Mouse (Mus musculus) heart, adult 8-10 months (tissue): ENCODE measurements at regions not wholly inside any gene's neighbourhood (a gene's known extent, or its start where the extent isn't known, plus 50 kb on each side); places are given as distances from the start of the nearest gene placed in this dataset.
A peak's percentile ranks its signal among the peaks of the same experiment; 100 is the strongest.

Experiments used
- DNase-seq: peaks from one replicate; pipeline ENCODE4 v3.0.0; 2022; ENCODE audit warnings: low spot score

DNA sequence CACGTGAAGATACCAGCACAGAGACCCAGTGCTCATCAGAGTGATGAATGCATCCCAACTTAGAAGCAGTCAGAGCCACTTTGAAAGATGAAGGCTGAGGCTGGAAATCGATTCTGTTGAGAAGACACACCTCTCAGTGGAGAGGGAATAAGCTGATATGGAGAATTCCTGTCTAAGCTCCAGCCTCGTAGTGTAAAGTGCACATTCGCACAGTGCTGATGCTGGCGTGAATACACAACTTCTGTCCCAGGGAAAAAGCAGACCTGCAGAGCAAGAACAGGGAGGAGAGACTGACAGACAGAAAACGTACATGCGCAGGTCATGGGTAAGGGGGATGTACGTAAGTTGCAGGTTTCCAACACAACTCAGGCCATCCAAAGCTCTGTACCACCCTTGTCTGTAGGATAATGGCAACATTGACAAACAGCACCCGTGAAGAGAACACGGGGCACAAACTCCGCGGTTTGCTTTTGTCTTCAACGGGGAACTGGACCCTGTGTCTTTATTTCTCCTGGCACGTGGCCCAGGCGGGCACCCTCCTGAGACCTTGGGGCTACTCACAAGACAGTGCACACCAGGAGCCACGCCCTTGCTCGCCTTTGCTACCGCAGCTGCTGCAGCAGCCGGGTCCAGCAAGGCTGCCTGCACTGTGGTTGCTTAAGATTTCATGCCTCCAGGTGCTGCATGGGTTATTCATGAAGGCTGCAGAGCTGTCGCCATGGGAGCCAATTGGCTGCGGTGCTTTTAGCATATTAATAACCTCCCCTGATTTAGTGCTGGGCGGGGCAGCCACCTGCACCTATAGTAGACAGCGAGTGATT, 434.3 kb downstream of the Cmpk2 start:
- DNase-seq: no peak

GRCm38 (mm10) chr12:26891190-26891589, 422.2 kb downstream of the Cmpk2 start:
- DNase-seq: no peak

GRCm38 (mm10) chr12:26886635-26887014, 417.6 kb downstream of the Cmpk2 start:
- DNase-seq: no peak

- DNase-seq: peak; percentile 1
Observed at GRCm38 (mm10) chr12:26885831-26886634, 417.0 kb downstream of the Cmpk2 start.

GRCm38 (mm10) chr12:26885083-26885482, 416.1 kb downstream of the Cmpk2 start:
- DNase-seq: no peak

DNA sequence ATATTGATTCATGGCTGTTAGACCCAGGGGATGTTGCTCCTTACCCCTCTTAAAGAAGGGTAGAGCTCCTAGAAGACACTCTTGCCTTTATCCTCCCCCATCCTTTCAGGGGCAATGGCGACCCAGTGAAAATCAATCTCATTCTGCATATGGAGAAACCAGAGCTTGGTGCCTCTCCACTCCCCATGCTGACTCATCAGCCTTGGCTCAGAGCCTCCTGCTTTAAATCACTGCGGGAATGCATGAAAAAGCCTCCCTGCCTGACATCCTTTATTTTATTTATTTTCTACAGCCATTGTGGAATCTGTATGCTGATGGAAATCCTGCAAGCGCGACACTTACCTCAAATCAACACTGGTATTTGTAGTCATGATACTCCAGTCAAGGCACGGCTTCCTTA, 415.2 kb downstream of the Cmpk2 start:
- no peak for DNase-seq

- DNase-seq: no peak
Observed at GRCm38 (mm10) chr12:26877691-26878121, 408.7 kb downstream of the Cmpk2 start.

- DNase-seq: no peak
Observed at GRCm38 (mm10) chr12:26877284-26877683, 408.3 kb downstream of the Cmpk2 start.

GRCm38 (mm10) chr12:26872466-26872865, 403.5 kb downstream of the Cmpk2 start:
- DNase-seq: no peak

DNA sequence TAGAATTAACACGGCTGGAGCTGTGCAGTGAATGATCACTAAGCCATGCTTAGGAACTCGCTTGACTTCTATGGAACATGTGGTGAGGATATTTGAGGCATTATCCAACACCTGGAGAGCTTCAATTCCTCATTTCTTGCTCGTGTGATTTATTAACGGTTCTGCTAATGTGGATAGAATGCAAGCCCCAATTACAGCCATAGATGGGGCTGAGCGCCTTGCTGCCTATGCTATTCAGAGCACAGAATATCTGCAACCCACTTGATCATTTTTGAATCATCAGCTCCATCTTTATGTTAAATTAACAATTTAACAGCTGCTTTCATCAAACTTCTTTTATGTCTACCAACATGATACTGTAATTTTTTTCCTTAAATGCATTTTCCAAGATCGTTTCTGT, 398.7 kb downstream of the Cmpk2 start:
- no peak for DNase-seq

- no peak for DNase-seq
Observed at GRCm38 (mm10) chr12:26855091-26855516, 386.1 kb downstream of the Cmpk2 start.

- DNase-seq: no peak
Observed at GRCm38 (mm10) chr12:26844917-26845316, 375.9 kb downstream of the Cmpk2 start.

- DNase-seq: no peak
Observed at GRCm38 (mm10) chr12:26842696-26843095, 373.7 kb downstream of the Cmpk2 start.

DNA sequence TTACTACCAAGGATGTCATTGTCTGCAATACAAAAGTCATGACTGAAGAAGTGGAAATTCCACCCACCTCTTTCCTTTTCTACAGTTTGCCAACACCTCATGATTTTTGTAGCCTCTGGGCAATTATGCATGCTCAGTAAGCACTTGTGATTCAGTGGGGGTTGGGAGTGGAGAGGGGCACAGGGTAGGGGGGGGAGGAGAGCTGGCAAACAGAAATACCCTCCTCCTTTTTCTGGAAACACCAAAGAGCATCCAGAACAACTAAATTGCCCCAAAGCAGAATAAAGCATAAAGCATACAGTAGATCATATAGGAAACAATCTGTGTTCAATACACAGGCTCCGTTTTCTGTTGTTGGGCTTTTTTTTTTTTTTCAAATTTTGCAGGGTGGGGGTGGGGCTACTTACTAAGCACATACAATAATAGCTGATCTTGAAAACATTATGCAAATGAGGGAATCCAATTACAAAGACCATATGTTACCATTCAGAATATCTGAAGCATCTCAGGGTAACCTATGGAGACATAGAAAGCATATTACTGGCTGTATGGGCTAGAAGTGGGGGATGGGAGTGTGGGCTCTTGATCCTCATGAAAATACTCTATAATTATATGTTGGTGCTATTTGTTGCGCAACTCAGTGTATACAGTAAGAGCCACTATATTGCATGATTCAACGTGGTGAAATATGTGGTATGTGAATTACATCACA, 352.4 kb downstream of the Cmpk2 start:
- no peak for DNase-seq

DNA sequence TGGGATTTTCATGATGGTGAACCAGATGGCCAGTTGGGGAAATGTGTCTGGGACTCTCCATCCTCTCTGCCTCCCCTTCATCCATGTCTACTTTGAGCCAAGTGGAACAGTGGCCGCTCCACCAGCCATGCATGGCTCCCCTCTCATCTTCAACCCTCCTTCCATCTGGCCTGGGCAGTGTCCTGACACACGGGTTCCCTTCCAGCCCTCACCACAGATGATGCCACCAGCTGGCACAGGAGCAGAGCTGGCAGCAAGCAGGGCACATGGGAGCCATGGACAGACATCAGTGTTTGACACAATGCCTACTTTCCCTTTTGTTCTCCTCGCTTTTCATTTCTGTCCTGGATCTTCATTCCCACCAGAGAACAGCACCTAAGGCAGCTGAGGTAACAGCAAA, 348.9 kb downstream of the Cmpk2 start:
- DNase-seq: no peak

DNA sequence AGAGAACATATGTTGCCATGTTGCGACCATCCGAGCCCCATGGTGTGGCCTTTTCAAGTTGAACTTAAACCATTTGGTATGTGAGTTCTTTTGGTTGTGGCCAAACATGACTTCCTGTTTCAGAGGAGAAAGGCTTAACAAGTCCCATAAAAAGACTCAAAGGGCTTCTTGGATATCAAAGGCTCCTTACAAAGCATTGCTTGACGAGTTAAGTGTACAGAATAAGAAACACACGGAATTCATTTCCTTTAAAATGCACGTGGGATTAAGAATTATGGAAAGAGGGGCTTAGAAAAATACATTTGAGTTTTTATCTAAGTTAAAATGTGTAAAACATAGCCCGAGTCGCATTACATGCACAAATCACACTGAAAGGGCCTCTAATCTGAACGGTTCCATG, 346.8 kb downstream of the Cmpk2 start:
- DNase-seq: no peak

- no peak for DNase-seq
Observed at GRCm38 (mm10) chr12:26810565-26811177, 341.7 kb downstream of the Cmpk2 start.

GRCm38 (mm10) chr12:26809670-26810069, 340.7 kb downstream of the Cmpk2 start:
- DNase-seq: no peak

- no peak for DNase-seq
Observed at GRCm38 (mm10) chr12:26802542-26802941, 333.5 kb downstream of the Cmpk2 start.

- no peak for DNase-seq
Observed at GRCm38 (mm10) chr12:26799310-26799709, 330.3 kb downstream of the Cmpk2 start.

GRCm38 (mm10) chr12:26796367-26796766, 327.4 kb downstream of the Cmpk2 start:
- DNase-seq: no peak

DNA sequence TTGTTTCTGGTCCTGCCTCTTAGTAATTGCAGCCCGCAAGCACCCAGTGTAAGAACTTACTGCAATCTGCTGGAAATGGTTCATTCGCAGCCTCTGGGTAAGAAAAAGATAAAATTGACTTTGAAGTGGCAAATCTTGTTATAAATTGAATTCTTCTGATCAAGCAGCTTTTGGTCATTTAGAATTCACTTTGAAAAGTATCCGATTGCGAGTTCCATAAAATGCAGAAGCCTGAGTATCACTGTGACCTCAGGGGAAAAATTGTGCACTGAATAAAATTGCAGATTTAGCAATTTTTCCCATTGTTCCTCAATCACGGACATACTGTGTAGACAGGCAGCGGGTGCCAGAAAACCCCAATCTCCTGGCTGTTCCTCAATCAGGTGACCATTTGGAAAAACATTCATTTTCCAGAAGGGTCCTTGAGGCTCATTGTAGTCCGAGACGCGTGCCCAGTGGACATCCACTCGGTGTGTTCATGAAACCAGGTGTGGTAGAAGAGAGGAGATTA, 320.4 kb downstream of the Cmpk2 start:
- DNase-seq: no peak
